In genomic region chr14:116925691-116926403, GRCm38 (mm10) we compare ENCODE assay signal across 8 mouse cellular contexts. TPM values are rescaled to one million over a fixed set of nuclear protein-coding genes. Genes with fewer than 3 reads are reported as not detected.
DNase-seq lines count a peak whose midpoint lies in the region; ATAC-seq lines count a peak whose summit lies in the region.

No protein-coding gene starts in this region.

- no peak overlapping the region for H3K27ac ChIP-seq in brown adipose tissue, adult 24 weeks (replicated peaks; ENCODE audit: low read depth, low read length)
- H3K27ac ChIP-seq in forebrain, embryonic 12.5 days: peak overlapping the region; percentile 96
- H3K27ac ChIP-seq in heart, embryonic 16.5 days (ENCODE audit: low read length): peak overlapping the region; percentile 80

- no peaks in the 10 kb centered on the region for H3K27me3 ChIP-seq in forebrain, embryonic 12.5 days
- H3K27me3 ChIP-seq in heart, embryonic 16.5 days (ENCODE audit: control insufficient read depth, insufficient read depth, low read length): peaks cover 3% of the 10 kb centered on the region

- H3K4me1 ChIP-seq in brown adipose tissue, adult 24 weeks (ENCODE audit: control insufficient read depth, insufficient read depth, insufficient read length, low read length): no peaks in the 10 kb centered on the region
- peaks cover 23% of the 10 kb centered on the region for H3K4me1 ChIP-seq in forebrain, embryonic 12.5 days
- H3K4me1 ChIP-seq in heart, embryonic 16.5 days (ENCODE audit: control insufficient read depth, insufficient read depth, low read length): peaks cover 6% of the 10 kb centered on the region; the same call in 1 of the 2 replicates

- peak overlapping the region; percentile 88 for H3K9ac ChIP-seq in forebrain, embryonic 12.5 days
- peak overlapping the region; percentile 80 for H3K9ac ChIP-seq in heart, embryonic 16.5 days (ENCODE audit: low read length)

- H3K36me3 ChIP-seq in forebrain, embryonic 12.5 days (replicated peaks): no peaks in the 10 kb centered on the region
- H3K36me3 ChIP-seq in heart, embryonic 16.5 days (ENCODE audit: control insufficient read depth, insufficient read depth): no peaks in the 10 kb centered on the region

- DNase-seq in Muller cell, postnatal 12 days (ENCODE audit: inconsistent ontology term): peak; percentile 83
- peak; percentile 66 to 79 for DNase-seq in kidney, postnatal 4 days
- DNase-seq in right cerebral cortex, postnatal 4 days: peak; percentile 40
- DNase-seq in thymus, adult 18-20 months: no peak

- peak overlapping the region; percentile 75 for H3K4me2 ChIP-seq in forebrain, embryonic 12.5 days
- H3K4me2 ChIP-seq in heart, embryonic 16.5 days (ENCODE audit: low read depth, low read length): peak overlapping the region; percentile 100

- ATAC-seq in forebrain, embryonic 12.5 days (ENCODE audit: low FRiP score): peak; percentile 50
- ATAC-seq in heart, embryonic 16.5 days (replicated peaks; ENCODE audit: extremely low read depth, insufficient read depth, low FRiP score): peak; percentile 15; the same call in 1 of the 2 replicates
- ATAC-seq in megakaryocyte progenitor cell, adult 5-6 weeks (replicated peaks; ENCODE audit: poor library complexity): peak; percentile 45

- WGBS in forebrain, embryonic 12.5 days: 0% methylated on average over 55 of the region's 58 CpGs
- under 1% methylated on average over 58 of the region's 58 CpGs for WGBS in heart, embryonic 16.5 days

- no peaks in the 10 kb centered on the region for H3K9me3 ChIP-seq in forebrain, embryonic 12.5 days
- H3K9me3 ChIP-seq in heart, embryonic 16.5 days (replicated peaks; ENCODE audit: control insufficient read depth, low read length): no peaks in the 10 kb centered on the region

- peak overlapping the region; percentile 61 for H3K4me3 ChIP-seq in brown adipose tissue, adult 24 weeks (ENCODE audit: insufficient read depth, low read depth, low read length)
- H3K4me3 ChIP-seq in forebrain, embryonic 12.5 days (replicated peaks): peak overlapping the region; percentile 86
- H3K4me3 ChIP-seq in heart, embryonic 16.5 days (ENCODE audit: low read length): peak overlapping the region; percentile 78

RNA-seq across cellular contexts. Expression of gene Gpc6, which starts 0.7 kb away (rescaled TPM):
- 1.4 TPM in 1 of 2 replicates, not detected in the other for polyA plus RNA-seq in brown adipose tissue, adult 24 weeks (2012; ENCODE audit: insufficient read depth, insufficient read length, missing spikeins)
- 32.1 and 37.7 TPM in 2 replicates for polyA plus RNA-seq in forebrain, embryonic 12.5 days (2016; fragmentation: Nextera tagmentation; extraction: Ambion mirVana)
- polyA plus RNA-seq in heart, embryonic 16.5 days (2015; fragmentation: Nextera tagmentation; extraction: Ambion mirVana): 15.8 and 19.4 TPM in 2 replicates
- not detected in 2 replicates for total RNA-seq in megakaryocyte progenitor cell, adult 5-6 weeks (2015)
- total RNA-seq in megakaryocyte progenitor cell, adult 5-6 weeks (2017): not detected in 2 replicates

Comparison
In these comparisons a context has a peak if more than half of its experiments do, and no peak if none do; other contexts are left out.
1. DNase-seq: peak in Muller cell, postnatal 12 days (single experiment), kidney, postnatal 4 days (2 of 2) and right cerebral cortex, postnatal 4 days (single experiment); none in thymus, adult 18-20 months (0 of 2).
2. Peak in every context shown above with its lines, with median percentiles within 50 percentile points of each other: H3K4me3 ChIP-seq and ATAC-seq.